Mouse (Mus musculus): Measurements from ENCODE around the gene Ppp2r5a. TPM values are rescaled to one million over a fixed set of nuclear protein-coding genes. Genes with fewer than 3 reads are reported as not detected.

Ppp2r5a gene
- 18.4 and 23.3 TPM in 2 replicates for polyA plus RNA-seq (2015; fragmentation: Nextera tagmentation; extraction: Ambion mirVana)

DNA sequence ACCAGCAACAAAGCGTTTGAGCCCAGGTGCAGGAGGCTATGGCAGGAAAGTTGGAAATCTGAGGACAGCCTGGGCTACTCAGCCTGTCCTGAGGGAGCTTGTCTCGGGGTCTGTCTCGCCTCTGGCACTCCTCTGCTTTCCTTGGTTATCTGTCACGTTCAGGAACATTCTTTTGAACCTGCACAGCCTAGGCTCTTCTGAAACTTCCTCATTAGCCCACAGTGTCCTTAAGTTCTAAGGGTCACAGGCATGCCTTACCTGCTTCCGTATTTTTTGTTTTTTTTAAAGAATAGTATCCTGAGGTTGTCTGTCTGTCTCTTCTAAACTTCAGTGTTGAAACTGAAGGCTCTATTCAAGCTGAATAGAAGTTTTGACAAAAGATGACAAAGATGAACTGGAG, at the start of gene Ppp2r5a:
TSS of gene Ppp2r5a (minus strand) at position 199 of the 400 bp plus-strand sequence.
- Histone ChIP-seq H3K4me2 (peak within 1 kb of the TSS; percentile 13; the same call in 1 of the 2 replicates), H3K27me3 (peaks cover 7% of the 10 kb centered on the region; the same call in 1 of the 2 replicates), H3K36me3 (replicated peaks) (no peaks in the 10 kb centered on the region), H3K4me3 (replicated peaks) (no peak within 1 kb of the TSS), H3K9me3 (replicated peaks) (no peaks in the 10 kb centered on the region), H3K27ac (replicated peaks) (0 out of 2 replicates have a peak within 1 kb of the TSS, but pooled peaks have one; percentile 29), H3K4me1 (replicated peaks) (peaks cover 9% of the 10 kb centered on the region; the same call in 1 of the 2 replicates), H3K9ac (no peak within 1 kb of the TSS)
- ATAC-seq (ENCODE audit: insufficient read depth): no peak
- WGBS (ENCODE audit: insufficient replicate concordance): 21% methylated on average over 5 of the region's 5 CpGs

DNA sequence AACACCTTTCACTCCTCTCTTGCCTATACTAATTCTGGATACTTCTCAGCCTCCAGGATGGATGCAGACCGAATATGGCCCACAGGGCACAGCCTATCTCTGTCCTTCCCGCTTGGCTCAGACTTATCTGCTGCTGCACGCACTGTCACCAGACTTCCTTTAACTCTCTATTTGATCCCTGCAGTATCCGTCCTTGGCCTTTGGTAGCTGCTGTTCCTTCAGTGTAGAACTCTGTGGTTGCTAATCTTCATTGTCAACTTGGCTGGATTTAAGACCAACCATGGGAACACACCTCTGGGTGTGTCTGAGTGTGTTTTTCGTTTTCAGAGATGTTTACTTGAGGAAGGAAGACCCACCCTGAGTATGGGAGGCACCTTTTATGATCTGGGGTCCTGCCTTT, 47.5 kb upstream of the Ppp2r5a start:
- H3K27me3 ChIP-seq: no peaks in the 10 kb centered on the region
- peak overlapping the region; percentile 21; the same call in 1 of the 2 replicates for H3K4me2 ChIP-seq
- H3K9ac ChIP-seq: no peak overlapping the region
- peak; percentile 72 for ATAC-seq (ENCODE audit: insufficient read depth)
- no peaks in the 10 kb centered on the region for H3K9me3 ChIP-seq (replicated peaks)
- no peaks in the 10 kb centered on the region for H3K36me3 ChIP-seq (replicated peaks)
- H3K27ac ChIP-seq (replicated peaks): no peak overlapping the region; the same call in 1 of the 2 replicates
- WGBS (ENCODE audit: insufficient replicate concordance): 9% methylated on average over 5 of the region's 5 CpGs
- peaks cover 52% of the 10 kb centered on the region for H3K4me1 ChIP-seq (replicated peaks)
- H3K4me3 ChIP-seq (replicated peaks): no peak overlapping the region

DNA sequence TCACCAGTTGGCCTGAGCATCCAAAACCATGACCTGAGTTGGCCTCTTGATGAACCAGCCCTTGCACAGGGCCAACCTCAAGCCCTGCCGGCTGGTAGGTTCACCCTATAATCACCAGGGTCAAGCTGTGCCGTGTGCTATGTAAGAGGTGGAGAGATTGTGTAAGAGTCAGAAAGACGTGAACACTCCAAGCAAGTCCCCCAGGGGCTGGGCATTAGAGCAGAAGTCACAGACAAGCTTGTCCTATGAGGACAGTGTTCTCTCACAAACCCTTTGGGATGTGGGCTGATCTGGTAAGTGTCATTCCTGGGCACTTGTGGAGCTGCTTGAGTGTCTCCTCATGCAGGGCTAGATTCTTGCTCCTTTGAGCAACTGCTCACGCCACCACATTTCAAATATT, 46.5 kb upstream of the Ppp2r5a start:
- Histone ChIP-seq H3K9ac (no peak overlapping the region), H3K4me1 (replicated peaks) (peaks cover 63% of the 10 kb centered on the region), H3K27ac (replicated peaks) (no peak overlapping the region), H3K27me3 (no peaks in the 10 kb centered on the region), H3K36me3 (replicated peaks) (no peaks in the 10 kb centered on the region), H3K4me2 (no peak overlapping the region), H3K4me3 (replicated peaks) (no peak overlapping the region), H3K9me3 (replicated peaks) (no peaks in the 10 kb centered on the region)
- WGBS (ENCODE audit: insufficient replicate concordance): 60% methylated on average over 4 of the region's 4 CpGs
- no peak for ATAC-seq (ENCODE audit: insufficient read depth)

DNA sequence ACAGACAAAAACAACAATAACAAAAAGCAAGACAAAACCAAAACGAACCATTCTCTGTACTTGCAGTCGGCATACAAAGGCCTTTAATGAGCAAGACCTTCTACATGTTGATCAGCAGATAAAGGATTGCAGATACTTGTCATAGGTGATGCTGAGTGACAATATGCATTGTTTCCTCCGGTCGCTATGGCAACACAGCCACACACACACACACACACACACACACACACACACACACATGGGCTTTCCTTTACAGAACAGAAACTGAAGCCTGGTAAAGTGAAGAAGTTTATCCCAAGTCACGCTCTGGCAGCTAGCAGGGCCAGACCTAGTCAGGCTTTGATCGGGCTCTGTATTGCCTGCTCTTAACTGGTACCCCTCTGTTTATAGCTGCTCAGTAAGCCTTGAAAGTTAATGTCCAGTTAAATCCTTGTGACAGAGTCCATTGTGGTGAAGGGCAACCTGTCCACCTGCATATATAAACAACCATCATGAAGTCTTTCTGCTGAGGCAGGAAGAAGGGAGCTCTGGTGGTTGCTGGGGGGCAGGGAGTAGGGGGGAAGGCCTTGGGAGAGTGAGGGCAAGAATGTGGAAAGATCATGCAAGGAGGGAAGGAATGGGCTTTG, 44.4 kb upstream of the Ppp2r5a start:
- H3K4me3 ChIP-seq (replicated peaks): no peak overlapping the region

DNA sequence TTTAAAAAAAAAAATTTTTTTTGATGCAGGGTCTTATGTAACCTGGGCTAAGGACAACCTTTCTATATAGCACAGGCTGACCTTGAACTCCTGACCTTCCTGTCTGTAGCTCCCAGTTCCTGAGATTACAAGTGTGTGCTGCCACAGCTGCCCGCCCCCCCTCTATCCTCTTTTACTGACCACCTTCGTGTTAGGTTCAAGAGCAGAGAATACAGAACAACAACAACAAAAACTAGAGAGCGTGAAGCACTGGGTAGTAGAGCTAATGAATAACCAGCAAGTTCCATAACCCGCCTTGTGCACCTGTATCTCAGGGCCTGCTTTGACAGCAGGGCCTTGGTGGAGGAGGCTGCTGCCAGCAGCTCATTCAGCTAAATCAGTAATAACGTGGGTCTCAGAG, 43.2 kb upstream of the Ppp2r5a start:
- ATAC-seq (ENCODE audit: insufficient read depth): no peak
- H3K4me2 ChIP-seq: no peak overlapping the region
- no peak overlapping the region for H3K4me3 ChIP-seq (replicated peaks)
- H3K9ac ChIP-seq: no peak overlapping the region
- WGBS (ENCODE audit: insufficient replicate concordance): 54% methylated on average over 5 of the region's 5 CpGs
- peaks cover 65% of the 10 kb centered on the region for H3K4me1 ChIP-seq (replicated peaks)
- no peaks in the 10 kb centered on the region for H3K27me3 ChIP-seq
- H3K9me3 ChIP-seq (replicated peaks): no peaks in the 10 kb centered on the region
- H3K27ac ChIP-seq (replicated peaks): peak overlapping the region; percentile 74
- no peaks in the 10 kb centered on the region for H3K36me3 ChIP-seq (replicated peaks)

More for the DNA sequence above, 44.4 kb upstream of the Ppp2r5a start:
- Histone ChIP-seq H3K4me1 (replicated peaks) (peaks cover 67% of the 10 kb centered on the region), H3K27ac (replicated peaks) (no peak overlapping the region), H3K36me3 (replicated peaks) (no peaks in the 10 kb centered on the region), H3K9ac (no peak overlapping the region), H3K4me2 (no peak overlapping the region), H3K27me3 (no peaks in the 10 kb centered on the region), H3K9me3 (replicated peaks) (no peaks in the 10 kb centered on the region)
- 76% methylated on average over 6 of the region's 6 CpGs for WGBS (ENCODE audit: insufficient replicate concordance)
- no peak for ATAC-seq (ENCODE audit: insufficient read depth)

DNA sequence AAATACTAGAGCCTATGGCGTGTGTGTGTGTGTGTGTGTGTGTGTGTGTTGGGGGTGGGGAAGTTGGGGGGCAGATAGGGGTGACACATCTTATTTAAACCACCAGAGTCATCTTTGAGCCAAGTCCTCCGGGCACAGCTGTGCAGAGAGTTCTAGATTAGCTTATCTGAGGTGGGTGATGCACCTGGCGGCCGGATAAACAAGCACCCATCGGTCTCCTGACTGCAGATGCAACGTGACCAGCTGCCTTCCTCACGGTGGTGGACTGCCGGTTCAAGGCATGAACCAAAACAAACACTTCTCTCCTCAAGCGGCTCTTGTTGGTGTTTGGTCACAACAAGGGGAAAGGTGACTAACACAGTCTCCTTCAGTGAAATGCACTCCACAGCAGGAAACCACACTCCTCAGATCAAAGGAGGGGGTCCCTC, 42.8 kb upstream of the Ppp2r5a start:
- 10% methylated on average over 9 of the region's 9 CpGs for WGBS (ENCODE audit: insufficient replicate concordance)
- no peaks in the 10 kb centered on the region for H3K27me3 ChIP-seq
- H3K4me3 ChIP-seq (replicated peaks): no peak overlapping the region; the same call in 1 of the 2 replicates
- H3K27ac ChIP-seq (replicated peaks): peak overlapping the region; percentile 74
- H3K9ac ChIP-seq: no peak overlapping the region
- peaks cover 60% of the 10 kb centered on the region for H3K4me1 ChIP-seq (replicated peaks)
- peak overlapping the region; percentile 32; the same call in 1 of the 2 replicates for H3K4me2 ChIP-seq
- ATAC-seq (ENCODE audit: insufficient read depth): peak; percentile 64
- H3K9me3 ChIP-seq (replicated peaks): no peaks in the 10 kb centered on the region
- no peaks in the 10 kb centered on the region for H3K36me3 ChIP-seq (replicated peaks)

DNA sequence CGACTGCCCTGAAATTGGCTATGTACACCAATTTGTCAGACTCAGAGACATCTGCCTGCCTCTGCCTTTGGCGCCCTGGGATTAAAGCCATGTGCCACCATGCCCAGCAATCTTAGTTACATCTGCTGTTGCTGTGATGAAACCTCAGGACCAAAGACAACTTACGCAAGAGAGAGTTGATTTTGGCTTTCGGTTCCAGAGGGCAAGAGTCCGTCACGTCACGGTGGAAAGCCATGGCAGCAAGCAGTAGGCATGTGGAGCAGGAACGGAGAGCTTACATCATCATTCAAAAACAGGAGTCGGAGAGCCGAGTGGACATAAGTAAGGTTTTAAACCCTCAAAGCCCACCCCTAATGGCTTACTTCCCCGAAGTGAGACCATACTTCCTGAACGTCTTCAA, 42.3 kb upstream of the Ppp2r5a start:
- Histone ChIP-seq H3K9me3 (replicated peaks) (no peaks in the 10 kb centered on the region), H3K4me2 (peak overlapping the region; percentile 32; the same call in 1 of the 2 replicates), H3K27me3 (no peaks in the 10 kb centered on the region), H3K9ac (no peak overlapping the region), H3K36me3 (replicated peaks) (no peaks in the 10 kb centered on the region), H3K4me3 (replicated peaks) (no peak overlapping the region; the same call in 1 of the 2 replicates), H3K27ac (replicated peaks) (peak overlapping the region; percentile 74), H3K4me1 (replicated peaks) (peaks cover 56% of the 10 kb centered on the region)
- ATAC-seq (ENCODE audit: insufficient read depth): peak; percentile 40; the same call in 1 of the 2 replicates
- 41% methylated on average over 12 of the region's 12 CpGs for WGBS (ENCODE audit: insufficient replicate concordance)

DNA sequence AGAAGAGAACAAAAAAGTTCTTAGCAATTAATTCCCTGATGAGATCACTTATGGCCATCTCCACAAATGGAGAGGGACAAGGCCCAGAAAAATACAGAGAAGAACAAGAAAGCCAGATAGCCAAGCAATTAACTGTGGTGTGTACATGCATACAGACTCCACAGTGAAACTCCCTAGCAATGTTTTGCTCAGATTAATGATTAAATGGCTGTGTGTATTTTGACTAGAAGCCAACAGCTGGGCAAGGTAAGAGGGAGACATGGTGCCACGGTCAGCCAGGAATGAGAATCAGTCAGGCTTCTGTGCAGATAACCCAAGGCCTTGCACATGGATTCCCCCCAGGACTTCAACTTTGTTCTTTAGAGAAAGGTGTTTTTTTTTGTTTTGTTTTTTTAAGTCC, 41.4 kb upstream of the Ppp2r5a start:
- Histone ChIP-seq H3K4me1 (replicated peaks) (peaks cover 46% of the 10 kb centered on the region), H3K27me3 (no peaks in the 10 kb centered on the region), H3K9me3 (replicated peaks) (no peaks in the 10 kb centered on the region), H3K9ac (no peak overlapping the region), H3K4me3 (replicated peaks) (no peak overlapping the region), H3K27ac (replicated peaks) (peak overlapping the region; percentile 74), H3K4me2 (no peak overlapping the region), H3K36me3 (replicated peaks) (no peaks in the 10 kb centered on the region)
- WGBS (ENCODE audit: insufficient replicate concordance): 59% methylated on average over 1 of the region's 1 CpGs
- peak; percentile 38 for ATAC-seq (ENCODE audit: insufficient read depth)

DNA sequence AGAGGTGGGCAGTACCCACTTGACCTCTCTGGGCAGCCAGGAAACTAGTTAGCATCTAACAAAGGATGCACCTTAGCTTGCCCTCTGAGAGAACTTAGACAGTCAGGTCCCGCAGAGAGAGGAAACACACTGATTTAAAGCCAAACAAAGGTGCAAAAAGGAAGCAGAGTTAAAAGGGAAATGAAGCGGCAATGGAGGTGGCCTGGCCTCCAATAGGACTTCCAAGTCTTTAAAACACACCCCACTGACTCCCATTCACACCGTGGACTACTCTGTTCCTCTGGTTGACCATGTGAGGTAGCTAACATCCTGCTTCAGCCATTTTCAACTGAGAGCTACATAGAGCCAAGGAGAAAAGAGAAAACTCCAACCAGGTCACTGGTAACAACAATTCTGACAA, 35.9 kb upstream of the Ppp2r5a start:
- H3K27ac ChIP-seq (replicated peaks): no peak overlapping the region
- WGBS (ENCODE audit: insufficient replicate concordance): 33% methylated on average over 3 of the region's 3 CpGs

DNA sequence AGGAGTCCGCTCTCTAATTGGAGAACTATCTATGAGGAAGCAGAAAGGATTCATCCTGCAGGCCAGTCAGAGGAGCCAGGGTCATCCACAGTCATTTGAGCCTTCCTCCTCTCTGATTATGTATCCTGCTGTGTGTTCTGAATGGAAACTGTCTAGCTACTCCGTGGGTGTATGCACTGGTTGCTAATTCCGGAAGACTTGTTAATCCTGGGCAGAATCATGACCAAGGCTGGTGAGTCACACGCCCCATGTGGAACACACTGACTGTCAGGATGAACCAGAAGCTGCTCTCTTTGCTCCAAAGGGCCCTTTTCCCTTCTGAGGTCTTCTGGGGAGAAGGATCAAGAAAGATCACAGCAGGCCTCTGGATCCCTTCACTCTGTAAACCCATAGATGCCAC, 35.5 kb upstream of the Ppp2r5a start:
- H3K4me2 ChIP-seq: no peak overlapping the region
- no peaks in the 10 kb centered on the region for H3K9me3 ChIP-seq (replicated peaks)
- no peak overlapping the region for H3K9ac ChIP-seq
- H3K27me3 ChIP-seq: no peaks in the 10 kb centered on the region
- no peak overlapping the region for H3K4me3 ChIP-seq (replicated peaks)
- H3K4me1 ChIP-seq (replicated peaks): peaks cover 11% of the 10 kb centered on the region; the same call in 1 of the 2 replicates
- no peaks in the 10 kb centered on the region for H3K36me3 ChIP-seq (replicated peaks)
- no peak for ATAC-seq (ENCODE audit: insufficient read depth)
- no peak overlapping the region for H3K27ac ChIP-seq (replicated peaks)
- 52% methylated on average over 4 of the region's 4 CpGs for WGBS (ENCODE audit: insufficient replicate concordance)

More for the DNA sequence above, 35.9 kb upstream of the Ppp2r5a start:
- Histone ChIP-seq H3K4me1 (replicated peaks) (peaks cover 14% of the 10 kb centered on the region), H3K4me2 (no peak overlapping the region), H3K36me3 (replicated peaks) (no peaks in the 10 kb centered on the region), H3K4me3 (replicated peaks) (no peak overlapping the region), H3K9me3 (replicated peaks) (no peaks in the 10 kb centered on the region), H3K27me3 (no peaks in the 10 kb centered on the region), H3K9ac (no peak overlapping the region)
- ATAC-seq (ENCODE audit: insufficient read depth): no peak

DNA sequence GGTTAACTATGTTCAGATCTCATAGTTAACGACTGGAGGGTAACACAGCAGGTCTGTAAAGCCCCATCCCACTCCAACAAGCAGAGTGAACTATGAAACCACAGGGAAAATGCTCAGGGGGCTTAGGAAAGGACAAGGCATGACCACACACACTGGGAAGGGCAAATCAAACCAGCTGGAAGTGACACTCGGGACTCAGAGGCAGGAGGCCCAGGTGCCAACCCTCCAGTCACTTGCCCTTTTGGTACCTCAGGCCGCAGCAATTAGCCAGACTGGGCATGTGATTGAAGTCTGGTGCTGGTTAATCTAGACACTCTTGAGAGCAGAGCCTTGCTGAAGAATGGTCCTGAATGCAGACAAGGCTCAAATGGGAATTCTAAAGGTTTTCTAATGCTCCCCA, 33.6 kb upstream of the Ppp2r5a start:
- H3K4me1 ChIP-seq (replicated peaks): peaks cover 22% of the 10 kb centered on the region
- 47% methylated on average over 3 of the region's 3 CpGs for WGBS (ENCODE audit: insufficient replicate concordance)
- H3K9ac ChIP-seq: no peak overlapping the region
- H3K9me3 ChIP-seq (replicated peaks): no peaks in the 10 kb centered on the region
- no peak overlapping the region for H3K4me2 ChIP-seq
- no peak overlapping the region for H3K27ac ChIP-seq (replicated peaks)
- ATAC-seq (ENCODE audit: insufficient read depth): no peak
- no peak overlapping the region for H3K4me3 ChIP-seq (replicated peaks)
- no peaks in the 10 kb centered on the region for H3K27me3 ChIP-seq
- no peaks in the 10 kb centered on the region for H3K36me3 ChIP-seq (replicated peaks)
